Mouse (Mus musculus) myocyte (in vitro differentiated cells): ENCODE data around the gene Chst15.

Experiments
- CEBPB ChIP-seq: IDR thresholded peaks from 2 replicates; pipeline ENCODE4 v1.6.1; 2011; ENCODE audit warnings: mild to moderate bottlenecking, moderate library complexity; ENCODE audit not compliant: poor library complexity, insufficient read depth, severe bottlenecking
- E2F4 ChIP-seq: IDR thresholded peaks from one replicate; pipeline ENCODE4 v1.6.1; 2011; ENCODE audit warnings: mild to moderate bottlenecking, control low read depth, moderate library complexity; ENCODE audit not compliant: insufficient read depth
- MAX ChIP-seq: IDR thresholded peaks from one replicate; pipeline ENCODE4 v1.6.1; 2011; ENCODE audit warnings: low read depth, mild to moderate bottlenecking, control low read depth
- MYOD1 ChIP-seq, 3 experiments: IDR thresholded peaks; one replicate each; pipeline ENCODE4 v1.6.1; 2011; ENCODE audit warnings: control low read depth in 2 of 3, low read depth in 2 of 3, mild to moderate bottlenecking in 2 of 3, moderate library complexity in 1 of 3; ENCODE audit not compliant: insufficient read length in 2 of 3, control insufficient read depth in 1 of 3
- MYOG ChIP-seq, 3 experiments: IDR thresholded peaks; one replicate each; pipeline ENCODE4 v1.6.1; 2011; ENCODE audit warnings: control low read depth in 2 of 3, low read depth in 2 of 3, mild to moderate bottlenecking in 2 of 3; ENCODE audit not compliant: insufficient read length in 2 of 3, control insufficient read depth in 1 of 3, insufficient read depth in 1 of 3
- POLR2A ChIP-seq: IDR thresholded peaks from one replicate; pipeline ENCODE4 v1.6.1; 2011; ENCODE audit warnings: low read depth, mild to moderate bottlenecking, control low read depth, moderate library complexity; ENCODE audit not compliant: insufficient read length
- POLR2AphosphoS2 ChIP-seq: IDR thresholded peaks from one replicate; pipeline ENCODE4 v1.6.1; 2011; ENCODE audit warnings: low read depth, control low read depth; ENCODE audit not compliant: insufficient read length
- REST ChIP-seq: IDR thresholded peaks from one replicate; pipeline ENCODE4 v1.6.1; 2011; ENCODE audit warnings: mild to moderate bottlenecking, control low read depth, moderate library complexity; ENCODE audit not compliant: insufficient read depth, insufficient read length
- SRF ChIP-seq: IDR thresholded peaks from one replicate; pipeline ENCODE4 v1.6.1; 2011; ENCODE audit warnings: low read depth; ENCODE audit not compliant: control insufficient read depth, insufficient read length
- TCF12 ChIP-seq: IDR thresholded peaks from one replicate; pipeline ENCODE4 v1.6.1; 2011; ENCODE audit warnings: mild to moderate bottlenecking, control low read depth; ENCODE audit not compliant: poor library complexity, insufficient read depth, severe bottlenecking
- TCF3 ChIP-seq: IDR thresholded peaks from one replicate; pipeline ENCODE4 v1.6.1; 2011; ENCODE audit warnings: low read depth, control low read depth; ENCODE audit not compliant: insufficient read length
- USF1 ChIP-seq: IDR thresholded peaks from one replicate; pipeline ENCODE4 v1.6.1; 2011; ENCODE audit warnings: low read depth, mild to moderate bottlenecking, control low read depth, moderate library complexity

- TF ChIP-seq USF1, result no peak
- TF ChIP-seq POLR2A, result no peak
- TF ChIP-seq CEBPB, result no peak
- TF ChIP-seq MAX, result no peak
- TF ChIP-seq SRF, result no peak
- TF ChIP-seq POLR2AphosphoS2, result no peak
- no peak for TF ChIP-seq E2F4
- no peak for TF ChIP-seq TCF3
- TF ChIP-seq REST, result no peak
- TF ChIP-seq TCF12, result no peak
- TF ChIP-seq MYOD1 (IDR thresholded peaks at IDR 0.05; ENCODE audit: control insufficient read depth in 1 of 3, insufficient read length in 2 of 3, low read depth in 2 of 3), result no peak
- no peak for TF ChIP-seq MYOG (IDR thresholded peaks at IDR 0.05; ENCODE audit: control insufficient read depth in 1 of 3, insufficient read depth in 1 of 3, insufficient read length in 2 of 3, low read depth in 2 of 3)
Measured at GRCm38 (mm10) chr7:132269661-132270060, 47.4 kb downstream of the Chst15 start.
